Mouse (Mus musculus) frontal cortex, postnatal 14 days (tissue): ENCODE results near the gene Sys1.
A peak's percentile ranks its signal among the peaks of the same experiment; 100 is the strongest.

ENCODE experiments used
- DNase-seq, 2 experiments: peaks; one replicate each; pipeline ENCODE4 v3.0.0; 2022; ENCODE audit warnings: low spot score in 2 of 2

Sys1 gene

DNA sequence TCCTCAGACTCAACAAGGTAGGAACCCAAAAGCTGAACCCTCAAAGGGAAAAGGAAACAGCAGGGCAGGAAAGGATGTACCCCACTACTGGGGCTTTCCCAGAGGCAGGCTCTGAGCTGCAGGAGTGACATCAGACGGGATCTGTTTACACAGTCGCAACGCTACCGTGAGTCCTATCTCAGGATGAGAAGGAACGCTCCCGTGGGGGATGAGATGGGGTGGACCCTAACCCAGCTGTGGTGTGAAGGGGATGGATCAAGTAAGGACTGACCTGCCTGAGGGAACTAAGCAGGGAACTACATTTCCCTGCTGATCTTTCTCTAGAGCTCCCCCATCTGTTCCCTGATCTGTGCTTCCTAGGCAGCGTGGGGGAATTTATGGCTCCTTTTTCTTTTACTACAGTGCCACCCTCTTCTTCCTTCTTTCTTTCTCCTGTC, at the start of gene Sys1:
Sys1 (plus strand) TSS at position 101 of the 437 bp plus-strand sequence.
- peak in 1 of 2 experiments; percentile 26 for DNase-seq

DNA sequence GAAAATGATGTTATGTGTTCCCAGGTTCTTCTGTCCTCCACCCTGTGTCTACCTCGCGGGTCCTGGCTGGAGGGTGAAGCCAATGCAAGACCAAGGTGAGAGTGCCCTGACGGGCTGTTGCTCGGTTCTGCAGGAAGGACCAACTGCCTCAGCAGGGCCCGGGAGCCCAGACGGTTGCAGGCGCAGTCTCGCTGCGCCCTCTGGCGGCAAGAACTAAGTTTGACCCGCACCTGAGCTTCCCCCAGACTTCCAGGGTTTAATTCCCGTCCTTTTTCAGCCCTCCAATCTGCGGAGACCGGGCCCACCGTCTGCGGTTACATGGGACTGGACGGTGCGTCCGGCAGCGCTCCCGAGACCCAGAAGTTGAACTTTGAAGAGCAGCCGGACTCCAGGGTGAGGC, 49.1 kb upstream of the Sys1 start:
- DNase-seq = peak in 1 of 2 experiments; percentile 65

DNA sequence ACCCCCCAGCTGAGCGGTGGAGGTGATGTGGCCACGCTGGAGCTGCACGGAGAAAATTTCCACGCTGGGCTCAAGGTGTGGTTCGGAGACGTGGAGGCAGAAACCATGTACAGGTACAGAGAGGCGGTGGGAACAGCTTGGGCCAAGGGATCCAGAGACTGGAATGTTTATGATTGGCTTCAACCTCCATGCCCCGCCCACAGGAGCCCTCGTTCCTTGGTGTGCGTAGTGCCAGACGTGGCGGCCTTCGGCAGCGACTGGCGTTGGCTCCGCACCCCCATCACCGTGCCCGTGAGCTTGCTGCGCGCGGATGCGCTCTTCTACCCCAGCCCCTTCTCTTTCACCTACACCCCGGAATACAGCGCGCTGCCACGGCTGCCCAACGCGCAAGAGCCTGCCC, 42.6 kb upstream of the Sys1 start:
- DNase-seq = no peak

DNA sequence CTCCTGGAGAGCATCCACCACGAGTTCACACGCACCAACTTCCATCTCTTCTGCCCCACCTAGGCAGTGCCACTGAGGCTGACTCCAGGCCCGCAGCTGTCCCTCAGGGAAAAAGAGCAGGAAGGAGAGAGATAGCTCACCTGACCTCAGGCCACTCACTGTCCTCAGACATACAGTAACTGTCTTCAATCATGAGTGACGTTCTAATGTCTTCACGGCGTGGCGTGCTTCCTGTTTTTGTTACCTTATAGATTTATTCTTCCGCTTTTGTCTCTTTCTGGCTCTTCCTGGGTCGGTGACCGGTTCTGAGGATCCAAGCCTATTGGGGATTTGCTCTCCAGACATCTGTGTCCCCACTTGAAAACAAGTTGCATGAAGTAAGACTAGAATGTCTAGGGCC, 42.2 kb upstream of the Sys1 start:
- DNase-seq = no peak

DNA sequence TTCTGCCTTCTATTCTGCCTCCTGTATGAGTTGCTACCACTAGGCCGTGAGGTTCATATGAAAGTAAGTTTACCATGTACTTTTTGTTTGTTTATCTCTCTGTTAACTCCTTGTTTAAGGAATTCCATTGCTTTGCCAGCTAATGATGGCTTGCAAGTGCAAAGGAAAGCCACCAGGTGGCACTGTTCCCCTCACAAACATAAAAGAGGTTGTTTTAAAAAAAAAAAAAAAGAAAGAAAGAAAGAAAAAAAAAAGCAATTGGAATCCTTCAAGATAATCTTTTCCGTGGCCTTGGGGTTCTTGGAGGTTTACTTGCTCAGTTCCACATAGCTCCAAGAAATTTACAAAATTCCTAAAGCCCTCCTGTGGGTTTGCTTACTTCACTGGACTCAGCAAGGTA, 39.6 kb upstream of the Sys1 start:
- no peak for DNase-seq

DNA sequence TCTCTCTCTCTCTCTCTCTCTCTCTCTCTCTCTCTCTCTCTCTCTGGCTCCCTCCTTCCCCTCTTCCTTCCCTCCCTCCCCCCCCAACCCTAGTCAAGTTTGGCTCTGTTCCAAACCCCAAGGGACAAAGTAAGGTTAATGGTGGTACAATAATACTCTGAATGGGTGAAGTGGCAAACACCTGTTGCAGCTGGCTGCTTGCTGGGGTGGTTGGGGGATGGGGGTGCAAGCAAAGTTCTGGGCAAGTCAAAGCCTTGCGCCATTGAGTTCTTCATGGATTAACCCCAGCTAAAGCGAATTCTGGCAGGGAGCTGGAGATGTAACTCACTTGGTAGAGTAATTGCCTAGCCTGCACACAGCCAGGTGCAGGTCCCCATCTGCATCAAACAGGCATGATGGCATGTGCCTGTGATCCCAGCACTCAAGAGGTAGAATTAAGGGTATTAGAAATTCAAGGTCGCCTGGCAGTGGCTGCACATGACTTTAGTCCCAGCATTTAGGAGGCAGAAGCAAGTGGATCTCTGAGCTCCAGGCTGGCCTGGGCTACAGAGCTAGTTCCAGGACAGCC, 38.4 kb upstream of the Sys1 start:
- no peak for DNase-seq

DNA sequence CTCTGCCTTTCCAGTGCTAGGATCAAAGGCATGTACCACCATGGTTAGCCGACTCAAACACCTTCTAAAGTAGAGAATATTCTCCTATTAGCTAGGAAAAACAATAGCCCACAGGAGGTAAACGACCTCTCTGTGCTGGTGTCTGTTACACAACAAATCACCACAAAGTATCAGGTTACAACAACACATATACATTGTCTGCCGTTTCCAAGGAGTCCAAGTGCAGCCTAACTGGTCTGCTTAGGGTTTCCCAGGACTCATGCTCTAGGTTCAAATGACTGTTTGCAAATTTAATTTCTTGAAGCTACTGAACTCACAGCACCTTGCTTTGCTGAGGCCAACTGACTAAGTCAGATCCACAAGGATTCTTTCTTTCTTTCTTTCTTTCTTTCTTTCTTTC, 37.3 kb upstream of the Sys1 start:
- no peak for DNase-seq

DNA sequence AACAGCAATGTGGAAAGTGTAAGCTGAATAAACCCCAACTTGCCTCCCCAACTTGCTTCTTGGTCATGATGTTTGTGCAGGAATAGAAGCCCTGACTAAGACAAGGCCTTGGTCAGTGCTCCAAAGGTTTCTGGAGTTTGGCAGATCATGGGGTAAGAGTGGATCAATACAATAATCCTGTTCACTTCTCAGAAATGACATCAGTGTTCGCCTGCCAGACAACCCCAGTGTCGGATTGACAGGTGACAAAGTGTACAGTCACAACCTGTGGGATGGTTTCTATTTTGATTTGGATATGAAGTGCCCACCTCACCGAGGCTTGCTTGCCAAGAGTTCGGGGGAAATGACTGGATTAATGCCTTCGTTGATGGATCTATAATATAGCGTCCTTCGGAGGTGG, 35.5 kb upstream of the Sys1 start:
- DNase-seq = no peak

DNA sequence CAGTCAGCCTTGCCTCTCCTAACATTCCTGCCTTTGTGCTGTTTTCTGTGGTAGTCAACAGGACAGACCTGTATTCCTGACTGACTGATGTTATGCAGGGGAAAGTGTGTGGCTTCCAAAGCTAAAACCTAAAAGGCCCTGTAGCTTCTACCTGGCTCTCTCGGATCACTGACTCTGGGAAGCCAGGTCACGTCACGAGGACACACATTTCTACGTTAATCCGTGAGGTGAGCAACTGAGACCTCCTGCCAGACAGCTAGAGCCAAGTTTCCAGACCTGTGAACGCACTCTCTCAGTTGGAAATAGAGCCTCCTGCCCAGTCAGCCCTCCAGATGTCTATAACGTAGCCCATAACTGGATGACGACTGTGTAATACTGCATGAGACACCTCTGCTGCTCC, 34.8 kb upstream of the Sys1 start:
- DNase-seq = no peak

DNA sequence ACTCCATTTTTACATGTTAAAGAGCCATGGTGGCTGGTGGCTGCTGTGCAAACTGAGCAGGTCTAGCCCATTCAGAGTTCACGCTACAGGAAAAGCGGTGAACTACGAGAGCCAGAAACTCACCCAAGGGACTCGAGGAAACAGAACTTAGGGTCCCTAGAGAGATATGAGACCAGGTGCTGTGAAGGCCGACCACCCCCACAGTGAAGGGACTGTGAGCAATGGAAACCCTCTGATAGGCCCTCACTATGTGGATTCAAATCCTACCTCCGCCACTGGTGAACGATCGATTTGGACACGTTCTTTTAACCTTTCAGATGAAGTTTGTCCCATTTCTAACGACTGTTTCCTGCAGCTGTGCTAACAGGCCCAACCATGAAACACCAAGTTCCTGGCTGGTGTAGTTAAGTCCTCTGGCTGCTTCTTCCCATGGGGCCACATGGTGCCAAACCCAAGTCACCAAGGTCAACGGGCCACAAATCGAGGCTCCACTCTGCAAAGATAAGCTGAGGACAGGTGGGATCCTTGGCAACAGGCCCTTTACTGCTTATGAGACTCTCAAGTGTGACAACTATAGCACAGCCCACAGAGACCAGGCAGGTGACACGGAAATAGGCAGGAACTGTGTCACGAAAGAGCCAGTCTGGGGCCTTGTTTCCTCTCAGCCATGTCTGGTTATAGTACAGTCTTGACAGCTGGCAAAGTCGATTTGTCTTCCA, 33.9 kb upstream of the Sys1 start:
- DNase-seq = no peak

DNA sequence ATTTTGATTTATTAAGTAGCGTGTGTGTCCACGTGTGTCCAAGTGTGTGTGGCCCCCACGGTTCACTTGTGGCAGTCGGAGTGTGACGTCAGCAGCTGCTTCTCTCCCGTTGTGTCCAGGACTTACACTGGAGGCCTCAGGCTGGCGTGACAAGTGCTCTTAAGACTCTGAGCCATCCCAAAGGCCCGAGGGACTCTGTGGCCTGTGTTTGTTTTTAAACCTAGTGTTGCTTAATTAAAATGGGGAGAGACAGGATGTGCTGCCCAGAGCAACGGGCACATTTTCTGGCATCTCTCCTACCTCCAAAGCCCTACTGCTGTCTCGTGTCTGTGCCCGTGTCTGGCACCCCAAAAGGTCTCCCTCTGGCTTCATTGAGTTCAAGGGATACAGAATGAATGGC, 33.3 kb upstream of the Sys1 start:
- no peak for DNase-seq

DNA sequence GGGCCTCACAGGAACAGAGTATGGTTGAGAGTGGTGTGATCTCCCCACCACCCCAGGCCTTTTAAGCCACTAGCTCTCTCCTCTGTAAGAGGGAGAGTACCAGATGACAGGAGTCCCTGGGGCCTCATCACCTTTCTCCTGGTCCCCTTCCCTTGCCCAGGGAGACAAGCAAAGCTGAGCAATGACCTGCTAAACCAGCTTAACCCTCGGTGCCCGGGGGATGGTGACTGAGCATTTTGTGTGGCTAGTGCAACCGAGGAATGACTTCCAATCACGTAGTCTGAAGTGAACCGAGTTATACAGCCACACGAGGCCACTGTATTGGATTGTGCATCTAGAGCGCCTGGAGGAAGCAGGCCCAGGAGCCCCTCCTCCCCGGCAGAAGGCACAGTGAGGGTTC, 32.4 kb upstream of the Sys1 start:
- no peak for DNase-seq

DNA sequence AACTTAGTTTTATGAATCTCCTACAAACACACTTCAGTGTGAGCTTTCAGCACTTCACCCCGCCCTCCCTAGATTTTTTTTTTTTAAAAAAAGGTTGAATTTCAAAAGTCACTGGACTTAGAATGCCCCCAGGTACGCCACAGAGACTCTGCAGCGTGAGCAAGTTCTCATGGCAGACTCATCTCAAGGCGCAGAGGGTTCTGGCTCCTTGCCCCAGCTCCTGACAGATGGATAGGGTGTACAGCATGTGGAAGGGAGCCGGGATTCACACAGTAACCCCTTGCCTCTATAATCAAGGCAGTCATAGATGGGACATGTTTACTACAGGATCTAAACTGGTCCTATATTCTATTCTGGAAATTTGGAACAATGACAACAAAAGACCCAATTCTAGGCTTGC, 31.4 kb upstream of the Sys1 start:
- DNase-seq = no peak

DNA sequence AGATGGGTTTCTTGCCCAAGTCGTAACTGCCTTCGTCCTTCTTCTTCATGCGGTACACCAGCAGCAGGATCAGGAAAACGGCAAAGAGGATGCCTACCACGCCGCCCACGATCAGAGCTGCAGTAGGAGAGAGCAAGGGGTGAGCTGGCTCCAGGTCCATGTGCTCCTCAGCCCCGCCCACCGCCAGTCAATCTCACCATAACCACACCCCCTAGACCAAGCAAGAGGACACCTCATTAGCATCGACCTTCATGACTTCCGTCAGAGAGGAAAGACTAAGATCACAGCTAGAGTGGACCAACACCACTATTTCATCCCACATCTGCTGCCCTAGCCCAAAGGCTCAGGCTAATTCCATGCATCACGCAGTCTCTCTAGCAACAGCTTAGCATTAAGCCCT, 30.6 kb upstream of the Sys1 start:
- DNase-seq = no peak

DNA sequence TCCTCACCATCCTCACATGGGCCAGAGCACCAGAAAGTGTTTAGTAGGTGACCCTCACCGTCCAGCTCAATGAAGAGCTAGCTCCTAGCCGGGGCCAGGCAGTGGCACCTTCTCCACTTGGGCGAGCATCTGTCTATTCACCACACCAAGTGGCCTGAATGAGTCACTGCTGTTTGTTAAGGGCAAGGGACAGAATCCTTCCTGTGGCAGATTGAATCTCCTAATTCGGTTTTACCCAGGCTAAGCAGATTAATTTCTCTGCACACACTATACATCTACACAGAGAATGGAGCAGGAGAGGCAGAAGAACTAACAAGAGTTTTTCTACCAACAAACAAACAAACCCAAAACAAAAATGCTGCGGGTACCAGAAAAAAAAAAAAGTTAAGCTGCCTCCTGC, 29.8 kb upstream of the Sys1 start:
- DNase-seq = no peak

DNA sequence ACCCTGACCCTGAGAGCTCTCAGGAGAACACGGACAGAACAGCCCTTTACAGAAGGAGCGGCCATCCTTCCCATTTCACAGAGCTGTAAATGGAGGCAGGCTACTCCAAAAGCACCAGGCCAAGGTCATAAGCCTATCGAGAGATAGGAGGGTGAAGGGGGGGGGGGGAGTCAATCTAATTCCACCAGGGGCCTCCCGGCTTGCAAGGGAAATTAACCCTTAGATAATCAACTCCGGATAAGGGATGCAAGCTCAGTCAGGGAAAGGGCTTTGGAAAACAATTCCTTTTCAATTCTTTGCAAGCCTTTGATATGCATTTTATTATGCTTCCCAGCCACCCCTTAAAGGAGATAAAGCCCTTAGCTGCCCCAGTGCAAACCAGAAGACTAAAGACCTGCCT, 28.3 kb upstream of the Sys1 start:
- no peak for DNase-seq

DNA sequence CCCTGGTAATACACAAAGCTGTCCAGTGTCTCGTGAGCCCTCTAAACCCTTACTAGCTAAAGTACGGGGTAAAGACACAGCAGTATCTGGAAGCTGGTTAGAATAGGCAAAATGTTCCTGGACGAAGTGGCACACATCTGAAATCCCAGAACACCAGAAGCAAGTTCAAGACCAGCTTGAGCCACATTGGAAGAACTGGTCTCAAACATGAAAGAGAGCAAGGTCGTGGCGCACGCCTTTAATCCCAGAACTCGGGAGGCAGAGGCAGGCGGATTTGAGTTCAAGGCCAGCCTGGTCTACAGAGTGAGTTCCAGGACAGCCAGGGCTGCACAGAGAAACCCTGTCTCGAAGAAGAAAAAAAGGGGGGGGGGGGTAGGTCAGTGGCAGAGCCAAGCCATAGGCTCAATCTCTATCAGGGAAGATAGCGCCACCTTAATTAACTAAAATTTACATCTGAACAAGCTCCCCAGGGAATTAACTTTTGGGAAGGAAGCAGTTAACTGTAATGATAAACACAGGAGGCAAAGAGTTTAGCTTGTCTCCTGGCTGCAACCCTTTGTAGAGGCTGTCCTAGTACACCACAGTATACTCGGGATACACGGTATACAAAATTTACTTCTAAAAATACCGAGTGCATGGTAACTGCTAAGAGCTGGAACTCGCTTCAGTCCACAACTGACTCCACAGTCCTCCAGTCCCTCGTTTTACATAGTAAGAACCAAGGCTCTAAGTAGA, 26.7 kb upstream of the Sys1 start:
- DNase-seq = no peak

DNA sequence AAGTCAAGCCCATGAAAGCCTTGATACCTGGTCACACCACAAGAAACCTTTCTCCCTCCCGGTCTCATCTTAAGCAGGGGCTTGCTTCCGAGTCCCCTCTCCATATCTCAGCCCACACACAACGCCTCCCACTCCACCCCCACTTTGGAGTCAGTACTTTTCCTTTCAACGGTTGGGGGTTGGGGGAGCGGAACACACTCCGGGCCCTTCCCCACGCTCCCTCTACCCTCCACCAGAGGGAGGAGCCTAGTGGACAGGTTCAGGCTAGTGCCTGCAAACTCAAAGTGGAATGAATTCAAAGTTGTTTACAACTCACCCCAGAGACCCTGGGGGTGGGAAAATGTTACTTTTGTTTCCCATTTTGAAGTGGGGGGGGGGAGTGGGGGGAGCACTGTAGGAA, 26.1 kb upstream of the Sys1 start:
- DNase-seq = no peak

DNA sequence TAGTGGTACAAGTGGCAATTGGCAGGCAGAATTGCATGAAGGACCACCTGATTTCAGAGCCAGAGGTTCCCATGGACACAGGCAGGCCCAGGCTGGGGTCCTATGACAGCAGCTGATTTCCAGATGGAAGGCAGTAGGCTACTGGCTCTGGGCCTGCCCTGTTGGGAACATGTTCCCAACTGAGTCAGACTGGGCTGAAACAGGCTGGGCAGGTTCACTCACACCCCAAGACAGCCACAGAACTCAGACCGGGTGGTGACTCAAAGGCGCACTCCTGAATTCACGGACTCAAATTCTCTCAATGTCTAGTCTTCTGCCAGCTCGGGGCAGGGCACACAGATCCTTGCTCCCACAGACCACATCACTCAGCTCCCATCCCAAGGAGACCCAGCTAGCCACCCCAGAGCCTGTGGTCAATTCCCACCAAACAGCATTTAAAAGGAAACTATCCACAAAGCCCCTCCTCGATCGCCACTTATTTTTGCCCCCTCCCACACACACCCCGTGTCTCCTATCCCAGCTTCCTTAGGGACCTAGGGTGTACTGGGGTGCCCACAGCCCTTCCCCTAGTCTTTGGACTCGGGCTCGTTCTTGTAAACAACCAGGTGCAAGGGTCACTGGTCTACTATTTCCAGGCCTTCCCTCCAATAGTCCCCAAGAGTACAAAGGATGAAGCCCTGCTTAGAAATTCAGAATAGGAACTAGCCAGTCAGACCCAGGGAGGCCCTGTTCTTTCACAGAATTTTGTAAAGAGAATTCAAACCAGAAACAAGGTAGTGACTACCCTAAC, 24.9 kb upstream of the Sys1 start:
- no peak for DNase-seq

DNA sequence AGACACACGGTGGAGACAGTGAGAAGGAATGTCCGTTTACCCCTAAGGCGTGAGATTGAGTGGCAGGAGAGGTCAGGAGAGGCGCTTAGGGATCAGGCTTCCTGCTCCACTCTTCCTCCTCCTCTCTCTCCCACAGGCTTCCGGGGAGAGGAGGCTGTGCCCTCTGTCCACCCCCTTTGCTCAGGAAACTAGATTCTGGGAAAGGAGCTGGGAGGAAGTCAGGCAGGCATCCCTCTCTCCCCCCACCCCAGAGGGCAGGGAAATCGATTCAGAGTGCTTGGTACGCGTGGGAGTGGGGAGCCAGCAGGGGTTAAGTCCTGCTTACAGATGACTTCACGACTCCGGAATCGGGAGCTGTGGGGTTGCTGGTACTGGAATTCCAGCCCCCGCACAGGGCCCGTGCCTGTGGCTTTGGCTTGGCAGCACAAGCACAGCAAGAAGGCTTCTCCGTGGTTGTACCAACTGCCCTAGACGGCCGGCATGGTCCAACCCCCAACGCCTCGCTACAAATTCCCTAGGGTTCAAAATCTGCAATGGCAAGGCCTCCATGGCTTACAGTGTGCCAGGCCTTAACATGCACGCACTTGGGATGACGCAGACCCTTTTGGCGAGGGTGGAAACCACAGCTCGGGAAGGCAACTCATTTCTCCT, 24.1 kb upstream of the Sys1 start:
- DNase-seq = no peak

DNA sequence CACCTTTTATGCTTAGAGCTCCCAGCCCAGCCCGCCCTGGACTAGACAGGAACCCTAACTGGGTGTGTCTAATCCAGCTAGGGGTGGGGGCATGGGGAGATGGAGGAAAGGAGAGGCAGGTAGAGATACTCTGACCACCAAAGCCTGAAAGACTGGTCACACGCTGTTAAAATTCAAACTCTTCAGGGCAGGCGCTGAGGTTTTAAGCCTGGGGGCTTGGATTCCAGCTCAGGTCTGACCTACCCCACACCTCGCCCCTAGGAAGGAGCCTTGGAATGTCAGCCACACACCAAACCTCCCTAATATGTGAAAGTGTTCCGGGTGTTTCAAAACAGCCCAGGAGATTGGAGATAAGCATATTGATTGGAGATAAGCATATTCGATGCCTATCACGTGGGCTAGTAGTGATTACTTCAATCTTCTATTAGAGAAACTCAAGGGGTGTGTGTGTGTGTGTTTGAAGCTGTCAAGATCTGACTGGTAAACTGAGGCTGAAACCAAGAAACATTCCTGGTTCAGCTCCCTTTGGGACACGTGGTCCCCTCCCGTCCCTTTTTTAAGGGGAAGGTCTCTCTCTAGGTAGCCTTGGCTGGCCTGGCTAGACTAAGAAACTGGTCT, 23.4 kb upstream of the Sys1 start:
- no peak for DNase-seq
